Mouse (Mus musculus): ENCODE measurements around the gene Fn1.

GRCm38 (mm10) chr1:71651828-71652227, 1.2 kb downstream of the Fn1 start:
- no peak for TF ChIP-seq CTCF (IDR thresholded peaks at IDR 0.05; ENCODE audit: low read depth)
- TF ChIP-seq EP300 (optimal IDR thresholded peaks at IDR 0.05): no peak
